Mouse (Mus musculus): ENCODE results near the gene Otud3.
"Not testable (repeated sequence)": the region's sequence is repeated elsewhere in the genome, so short reads cannot be mapped to it uniquely, and the experiment has no call there.

Gene Otud3

GRCm38 (mm10) chr4:138882179-138882578, 31.6 kb downstream of the Otud3 start:
- Histone ChIP-seq H3K27me3 (ENCODE audit: insufficient read depth, low read length) (peaks cover 10% of the 10 kb centered on the region), H3K4me3 (replicated peaks; ENCODE audit: low read length) (peak overlapping the region; percentile 62), H3K4me1 (replicated peaks; ENCODE audit: low read depth, low read length) (peaks cover 48% of the 10 kb centered on the region), H3K36me3 (ENCODE audit: insufficient read depth, low read length) (no peaks in the 10 kb centered on the region), H3K9me3 (ENCODE audit: low read length) (no peaks in the 10 kb centered on the region)
- TF ChIP-seq POU5F1 (IDR thresholded peaks at IDR 0.05; ENCODE audit: borderline replicate concordance, low read length) (no peak), CTCF (conservative IDR thresholded peaks at IDR 0.05; ENCODE audit: low read length) (no peak), NANOG (IDR thresholded peaks at IDR 0.05; ENCODE audit: borderline replicate concordance, low read length) (no peak)

GRCm38 (mm10) chr4:138880811-138881584, 32.7 kb downstream of the Otud3 start:
- Histone ChIP-seq H3K27me3 (ENCODE audit: insufficient read depth, low read length) (peaks cover 10% of the 10 kb centered on the region), H3K4me3 (replicated peaks; ENCODE audit: low read length) (peak overlapping the region; percentile 49; the same call in 1 of the 2 replicates), H3K9me3 (ENCODE audit: low read length) (no peaks in the 10 kb centered on the region), H3K4me1 (replicated peaks; ENCODE audit: low read depth, low read length) (peaks cover 48% of the 10 kb centered on the region), H3K36me3 (ENCODE audit: insufficient read depth, low read length) (no peaks in the 10 kb centered on the region)
- TF ChIP-seq POU5F1 (IDR thresholded peaks at IDR 0.05; ENCODE audit: borderline replicate concordance, low read length), result no peak
- TF ChIP-seq NANOG (IDR thresholded peaks at IDR 0.05; ENCODE audit: borderline replicate concordance, low read length), result no peak
- TF ChIP-seq CTCF (conservative IDR thresholded peaks at IDR 0.05; ENCODE audit: low read length), result no peak

GRCm38 (mm10) chr4:138879808-138880207, 33.9 kb downstream of the Otud3 start:
- peaks cover 48% of the 10 kb centered on the region for H3K4me1 ChIP-seq (replicated peaks; ENCODE audit: low read depth, low read length)
- H3K27me3 ChIP-seq (ENCODE audit: insufficient read depth, low read length), result peaks cover 10% of the 10 kb centered on the region
- peak overlapping the region; percentile 43; the same call in 1 of the 2 replicates for H3K4me3 ChIP-seq (replicated peaks; ENCODE audit: low read length)
- TF ChIP-seq CTCF (conservative IDR thresholded peaks at IDR 0.05; ENCODE audit: low read length), result no peak
- no peak for TF ChIP-seq POU5F1 (IDR thresholded peaks at IDR 0.05; ENCODE audit: borderline replicate concordance, low read length)
- TF ChIP-seq NANOG (IDR thresholded peaks at IDR 0.05; ENCODE audit: borderline replicate concordance, low read length), result no peak
- no peaks in the 10 kb centered on the region for H3K36me3 ChIP-seq (ENCODE audit: insufficient read depth, low read length)
- no peaks in the 10 kb centered on the region for H3K9me3 ChIP-seq (ENCODE audit: low read length)

- H3K9me3 ChIP-seq (ENCODE audit: low read length), result no peaks in the 10 kb centered on the region
- H3K4me1 ChIP-seq (replicated peaks; ENCODE audit: low read depth, low read length), result peaks cover 48% of the 10 kb centered on the region
- H3K36me3 ChIP-seq (ENCODE audit: insufficient read depth, low read length), result no peaks in the 10 kb centered on the region
- H3K27me3 ChIP-seq (ENCODE audit: insufficient read depth, low read length), result peaks cover 10% of the 10 kb centered on the region
- no peak for TF ChIP-seq POU5F1 (IDR thresholded peaks at IDR 0.05; ENCODE audit: borderline replicate concordance, low read length)
- no peak for TF ChIP-seq NANOG (IDR thresholded peaks at IDR 0.05; ENCODE audit: borderline replicate concordance, low read length)
- H3K4me3 ChIP-seq (replicated peaks; ENCODE audit: low read length), result no peak overlapping the region
Observed at GRCm38 (mm10) chr4:138878783-138879182, 35.0 kb downstream of the Otud3 start.

GRCm38 (mm10) chr4:138877731-138878130, 36.0 kb downstream of the Otud3 start, which contains the start of gene Pla2g2e:
Pla2g2e (plus strand) TSS chr4:138877942.
- Histone ChIP-seq H3K4me1 (replicated peaks; ENCODE audit: low read depth, low read length) (peaks cover 46% of the 10 kb centered on the region), H3K4me3 (replicated peaks; ENCODE audit: low read length) (no peak within 1 kb of the TSS), H3K9me3 (ENCODE audit: low read length) (no peaks in the 10 kb centered on the region; the same call in 1 of the 2 replicates), H3K27me3 (ENCODE audit: insufficient read depth, low read length) (peaks cover 10% of the 10 kb centered on the region), H3K36me3 (ENCODE audit: insufficient read depth, low read length) (no peaks in the 10 kb centered on the region)
- TF ChIP-seq CTCF (conservative IDR thresholded peaks at IDR 0.05; ENCODE audit: low read length) (no peak), POU5F1 (IDR thresholded peaks at IDR 0.05; ENCODE audit: borderline replicate concordance, low read length) (no peak), NANOG (IDR thresholded peaks at IDR 0.05; ENCODE audit: borderline replicate concordance, low read length) (no peak)

GRCm38 (mm10) chr4:138875986-138876385, 37.8 kb downstream of the Otud3 start:
- H3K4me3 ChIP-seq (replicated peaks; ENCODE audit: low read length), result no peak overlapping the region
- H3K9me3 ChIP-seq (ENCODE audit: low read length), result no peaks in the 10 kb centered on the region; the same call in 1 of the 2 replicates
- H3K36me3 ChIP-seq (ENCODE audit: insufficient read depth, low read length), result no peaks in the 10 kb centered on the region
- H3K27me3 ChIP-seq (ENCODE audit: insufficient read depth, low read length), result peaks cover 2% of the 10 kb centered on the region
- TF ChIP-seq POU5F1 (IDR thresholded peaks at IDR 0.05; ENCODE audit: borderline replicate concordance, low read length), result no peak
- TF ChIP-seq NANOG (IDR thresholded peaks at IDR 0.05; ENCODE audit: borderline replicate concordance, low read length), result no peak
- TF ChIP-seq CTCF (conservative IDR thresholded peaks at IDR 0.05; ENCODE audit: low read length), result no peak
- peaks cover 29% of the 10 kb centered on the region for H3K4me1 ChIP-seq (replicated peaks; ENCODE audit: low read depth, low read length)

- H3K4me1 ChIP-seq (replicated peaks; ENCODE audit: low read depth, low read length), result peaks cover 22% of the 10 kb centered on the region
- not testable (repeated sequence) for H3K9me3 ChIP-seq (ENCODE audit: low read length); H3K36me3 ChIP-seq (ENCODE audit: insufficient read depth, low read length); H3K27me3 ChIP-seq (ENCODE audit: insufficient read depth, low read length); H3K4me3 ChIP-seq (replicated peaks; ENCODE audit: low read length)
Observed at GRCm38 (mm10) chr4:138875275-138875674, 38.5 kb downstream of the Otud3 start.

GRCm38 (mm10) chr4:138873864-138874263, 39.9 kb downstream of the Otud3 start, which contains the start of gene Gm13030:
Gm13030 (minus strand) TSS chr4:138873964.
- Histone ChIP-seq H3K4me1 (replicated peaks; ENCODE audit: low read depth, low read length) (peaks cover 9% of the 10 kb centered on the region), H3K9me3 (ENCODE audit: low read length) (no peaks in the 10 kb centered on the region; the same call in 1 of the 2 replicates), H3K27me3 (ENCODE audit: insufficient read depth, low read length) (no peaks in the 10 kb centered on the region; the same call in 1 of the 2 replicates), H3K4me3 (replicated peaks; ENCODE audit: low read length) (no peak within 1 kb of the TSS), H3K36me3 (ENCODE audit: insufficient read depth, low read length) (no peaks in the 10 kb centered on the region)
- TF ChIP-seq POU5F1 (IDR thresholded peaks at IDR 0.05; ENCODE audit: borderline replicate concordance, low read length) (no peak), CTCF (conservative IDR thresholded peaks at IDR 0.05; ENCODE audit: low read length) (no peak), NANOG (IDR thresholded peaks at IDR 0.05; ENCODE audit: borderline replicate concordance, low read length) (no peak)

Measured in E14TG2a.4 (cell line).